Mouse (Mus musculus) liver, adult 2 months (tissue): ENCODE measurements around the gene Sema6b. TPM values are rescaled to one million over a fixed set of nuclear protein-coding genes. Genes with fewer than 3 reads are reported as not detected.

Experiments used
- DNase-seq: peaks from one replicate; pipeline ENCODE4 v3.0.0-alpha.2; 2011; ENCODE audit warnings: low read depth, low spot score; ENCODE audit errors: extremely low read depth
- H3K27ac ChIP-seq: fragments of 200-500 bp; replicated peaks from 2 replicates; pipeline ENCODE4 v1.5.1; 2012; ENCODE audit warnings: low read depth, mild to moderate bottlenecking, control low read depth, inconsistent platforms, low read length; ENCODE audit not compliant: insufficient read depth
- H3K27me3 ChIP-seq: fragments of 200-500 bp; 2 replicates; pipeline ENCODE4 v1.6.1; 2012; ENCODE audit warnings: mild to moderate bottlenecking, moderate library complexity, low read length, inconsistent platforms; ENCODE audit not compliant: control insufficient read depth, insufficient read depth
- H3K36me3 ChIP-seq: fragments of 200-500 bp; 2 replicates; pipeline ENCODE4 v1.6.1; 2012; ENCODE audit warnings: low read length, inconsistent platforms; ENCODE audit not compliant: control insufficient read depth, insufficient read depth
- H3K4me1 ChIP-seq: fragments of 200-500 bp; 2 replicates; pipeline ENCODE4 v1.6.1; 2011; ENCODE audit warnings: low read length; ENCODE audit not compliant: control insufficient read depth, insufficient read depth
- H3K4me3 ChIP-seq: fragments of 200-500 bp; 2 replicates; pipeline ENCODE4 v1.5.1; 2011; ENCODE audit warnings: low read depth, mild to moderate bottlenecking, control low read depth, low read length, moderate library complexity; ENCODE audit not compliant: insufficient read depth
- H3K79me2 ChIP-seq: fragments of 200-500 bp; 2 replicates; pipeline ENCODE4 v1.6.1; 2012; ENCODE audit warnings: inconsistent platforms, mild to moderate bottlenecking, low read length, moderate library complexity; ENCODE audit not compliant: control insufficient read depth, insufficient read depth
- H3K9ac ChIP-seq: fragments of 200-500 bp; 2 replicates; pipeline ENCODE4 v1.6.1; 2012; ENCODE audit warnings: low read depth, mild to moderate bottlenecking, control low read depth, inconsistent platforms, low read length
- CTCF ChIP-seq: fragments of 200-500 bp; IDR thresholded peaks from 2 replicates; pipeline ENCODE4 v1.5.1; 2011; ENCODE audit warnings: low read depth, low read length, control low read depth
- POLR2A ChIP-seq: fragments of 200-500 bp; IDR thresholded peaks from 2 replicates; pipeline ENCODE4 v1.6.1; 2011; ENCODE audit warnings: low read length, control low read depth; ENCODE audit not compliant: insufficient read depth; ENCODE audit errors: extremely low read depth
- WGBS: fragments of 180-500 bp; shearing (Covaris S2); methylation state at CpG from one replicate; pipeline ENCODE4 v1.1.7; 2018; 5-methylcytosine and 5-hydroxymethylcytosine counted together
- polyA plus RNA-seq: library from polyadenylated mRNA; depleted of rRNA; stranded (reverse); fragments of >200 nt; gene quantifications from 2 replicates; pipeline ENCODE4 v1.2.3, GENCODE M21; 2012
- total RNA-seq: library from RNA; depleted of rRNA; stranded (reverse); fragments of >200 nt; gene quantifications from 2 replicates; pipeline ENCODE4 v1.2.3, GENCODE M21; 2014

The Sema6b gene
- total and polyA plus RNA-seq, 2 experiments = 1.3 to 3.9 TPM

DNA sequence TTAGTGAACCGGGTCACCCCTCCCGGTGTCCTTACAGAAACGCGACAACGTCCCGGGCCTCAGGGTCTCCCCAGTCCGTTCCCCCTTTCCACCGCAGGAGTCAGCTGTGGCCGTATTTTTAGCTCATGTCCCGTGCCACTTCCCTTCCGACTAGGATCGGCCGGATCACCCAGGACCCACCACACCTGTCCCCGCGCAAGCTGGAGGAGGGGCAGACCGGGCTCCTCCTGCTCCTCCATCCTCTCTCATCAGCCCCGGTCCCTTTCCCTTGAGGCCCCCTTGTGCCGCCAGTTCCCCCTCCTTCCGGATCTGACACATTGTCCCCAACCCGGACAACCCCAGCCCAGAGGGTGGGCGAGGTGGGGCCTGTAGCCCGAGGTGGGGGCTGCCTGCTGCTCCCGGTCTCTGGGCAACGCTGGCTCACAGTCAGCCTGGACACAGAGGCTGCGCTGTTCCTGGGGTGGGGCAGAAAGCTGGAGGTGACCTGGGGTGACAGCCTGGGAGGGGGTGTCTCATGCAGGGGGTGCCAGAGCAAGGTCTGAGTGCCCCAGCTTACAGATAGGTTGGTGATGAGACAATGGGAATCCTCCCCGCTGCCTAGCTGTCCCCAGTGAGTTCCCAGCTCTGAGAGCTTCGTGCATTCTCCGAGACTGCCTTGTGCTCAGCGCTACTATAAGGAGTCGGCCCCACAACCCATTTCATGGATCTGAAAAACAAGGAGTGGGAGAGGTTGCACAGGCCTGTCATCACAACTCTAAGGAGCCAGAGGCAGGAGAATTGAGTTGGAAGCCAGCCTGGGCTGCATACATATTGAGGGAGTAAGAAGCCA lies 8.9 kb upstream of the Sema6b start:
- H3K4me3 ChIP-seq = no peak overlapping the region
- H3K27me3 ChIP-seq = peaks cover 10% of the 10 kb centered on the region
- peaks cover 2% of the 10 kb centered on the region; the same call in 1 of the 2 replicates for H3K4me1 ChIP-seq
- H3K9ac ChIP-seq = no peak overlapping the region
- 12% methylated on average over 29 of the region's 30 CpGs for WGBS
- H3K27ac ChIP-seq = no peak overlapping the region
- no peak for TF ChIP-seq CTCF
- no peak for TF ChIP-seq POLR2A
- H3K79me2 ChIP-seq = no peaks in the 10 kb centered on the region
- no peaks in the 10 kb centered on the region for H3K36me3 ChIP-seq
- DNase-seq = no peak

DNA sequence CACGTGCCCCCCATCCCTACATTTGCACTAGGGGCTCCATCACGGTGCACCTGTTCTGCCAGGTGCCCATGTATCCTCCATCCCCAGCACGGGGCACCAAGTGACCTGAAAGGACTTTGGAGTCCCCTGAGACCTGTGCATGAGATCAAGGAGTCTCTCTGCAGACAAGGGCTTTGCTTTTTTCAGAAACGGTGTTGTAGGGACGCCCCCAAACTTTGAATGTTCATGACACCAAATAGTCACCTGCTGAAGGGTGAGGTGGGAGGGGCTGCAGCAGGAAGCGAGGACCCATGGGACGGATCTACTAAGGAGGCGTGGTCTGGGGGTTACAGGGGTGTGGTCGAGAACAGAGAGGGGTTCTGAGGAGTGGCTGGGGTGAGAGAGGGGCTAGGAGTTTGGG lies 8.1 kb upstream of the Sema6b start:
- H3K36me3 ChIP-seq = no peaks in the 10 kb centered on the region
- no peaks in the 10 kb centered on the region for H3K4me1 ChIP-seq
- no peak overlapping the region for H3K4me3 ChIP-seq
- H3K27ac ChIP-seq = no peak overlapping the region
- TF ChIP-seq CTCF (no peak), POLR2A (no peak)
- no peaks in the 10 kb centered on the region for H3K79me2 ChIP-seq
- WGBS = 40% methylated on average over 9 of the region's 9 CpGs
- no peak for DNase-seq
- H3K9ac ChIP-seq = no peak overlapping the region
- H3K27me3 ChIP-seq = peaks cover 10% of the 10 kb centered on the region

DNA sequence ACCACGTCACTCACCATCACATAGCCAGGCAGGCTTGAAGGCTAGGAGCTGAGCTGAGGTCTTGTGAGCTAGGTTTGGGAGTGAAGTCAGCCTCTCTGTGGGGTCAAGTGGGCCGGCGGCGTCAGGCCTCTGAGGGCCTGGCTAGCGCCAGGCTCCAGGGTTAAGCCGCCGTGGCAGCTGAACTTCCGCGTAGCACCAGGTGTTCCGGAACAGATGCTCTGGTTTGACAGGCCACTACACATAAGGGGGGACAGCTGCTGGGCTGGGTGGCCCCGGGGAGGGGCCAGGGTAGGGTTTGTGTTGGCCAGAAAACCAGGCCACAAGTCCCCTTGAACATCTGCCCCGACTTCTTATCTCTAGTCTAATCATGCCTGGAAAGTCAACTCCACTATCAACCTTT lies 7.3 kb upstream of the Sema6b start:
- Histone ChIP-seq H3K27ac (no peak overlapping the region), H3K36me3 (no peaks in the 10 kb centered on the region), H3K4me1 (no peaks in the 10 kb centered on the region), H3K9ac (no peak overlapping the region), H3K79me2 (no peaks in the 10 kb centered on the region), H3K4me3 (no peak overlapping the region), H3K27me3 (peaks cover 10% of the 10 kb centered on the region)
- no peak for DNase-seq
- no peak for TF ChIP-seq POLR2A
- no peak for TF ChIP-seq CTCF
- 77% methylated on average over 12 of the region's 12 CpGs for WGBS

DNA sequence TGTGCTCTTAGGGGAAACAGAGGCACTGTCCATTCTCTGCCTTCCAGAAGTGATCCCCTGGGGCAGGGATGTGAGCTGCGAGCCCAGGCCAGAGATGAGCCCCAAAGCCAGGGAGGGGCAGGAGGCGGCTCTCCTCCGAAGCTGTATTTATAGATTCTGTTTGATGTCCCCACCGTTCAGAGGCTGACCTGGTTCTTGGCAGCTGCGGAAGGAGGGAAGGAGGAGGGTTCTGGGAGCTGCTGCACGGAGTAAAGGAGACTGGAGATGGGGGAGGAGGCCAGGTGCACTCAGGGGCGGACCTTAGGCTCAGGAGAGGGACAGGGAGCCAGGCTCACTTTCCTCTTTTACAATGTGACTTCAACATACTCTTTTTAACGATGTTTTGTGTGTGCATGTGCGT lies 6.0 kb upstream of the Sema6b start:
- no peaks in the 10 kb centered on the region for H3K79me2 ChIP-seq
- no peak overlapping the region for H3K9ac ChIP-seq
- H3K27ac ChIP-seq = no peak overlapping the region
- H3K36me3 ChIP-seq = no peaks in the 10 kb centered on the region
- DNase-seq = no peak
- no peak overlapping the region for H3K4me3 ChIP-seq
- H3K4me1 ChIP-seq = no peaks in the 10 kb centered on the region
- 45% methylated on average over 9 of the region's 9 CpGs for WGBS
- peaks cover 17% of the 10 kb centered on the region for H3K27me3 ChIP-seq
- TF ChIP-seq CTCF (no peak), POLR2A (no peak)

- Histone ChIP-seq H3K27me3 (peaks cover 25% of the 10 kb centered on the region), H3K4me3 (no peak overlapping the region), H3K36me3 (no peaks in the 10 kb centered on the region), H3K4me1 (no peaks in the 10 kb centered on the region), H3K9ac (no peak overlapping the region), H3K27ac (no peak overlapping the region), H3K79me2 (no peaks in the 10 kb centered on the region)
- 78% methylated on average over 9 of the region's 9 CpGs for WGBS
- TF ChIP-seq POLR2A (no peak), CTCF (no peak)
- no peak for DNase-seq
Observed at GRCm38 (mm10) chr17:56144546-56144945, 4.4 kb upstream of the Sema6b start.
